Mouse (Mus musculus) gastrocnemius, adult 18-20 months (tissue): Measurements from ENCODE around the gene Sppl3. TPM values are rescaled to one million over a fixed set of nuclear protein-coding genes. Genes with fewer than 3 reads are reported as not detected.
"Not testable (repeated sequence)": the region's sequence is repeated elsewhere in the genome, so short reads cannot be mapped to it uniquely, and the experiment has no call there.

Source experiments
- DNase-seq: peaks from one replicate; pipeline ENCODE4 v3.0.0; 2021; ENCODE audit warnings: low spot score
- total RNA-seq, 2 experiments: library from RNA; stranded (reverse); gene quantifications; 2 replicates each; pipeline ENCODE4 v1.2.3; 2021

Gene Sppl3
- total RNA-seq, 2 experiments from 2014 or later = 17.7 to 20.4 TPM

- DNase-seq = peak; percentile 17
Measured at GRCm38 (mm10) chr5:115072143-115072542, 61.2 kb downstream of the Sppl3 start.

GRCm38 (mm10) chr5:115073306-115073705 lies 62.4 kb downstream of the Sppl3 start:
- DNase-seq = not testable (repeated sequence)

GRCm38 (mm10) chr5:115074749-115075148 lies 63.8 kb downstream of the Sppl3 start:
- no peak for DNase-seq

GRCm38 (mm10) chr5:115076144-115076901 lies 65.4 kb downstream of the Sppl3 start:
- peak; percentile 63 for DNase-seq

- no peak for DNase-seq
Measured at GRCm38 (mm10) chr5:115081636-115082035, 70.7 kb downstream of the Sppl3 start.

- no peak for DNase-seq
Measured at GRCm38 (mm10) chr5:115083492-115083891, 72.6 kb downstream of the Sppl3 start.

- no peak for DNase-seq
Measured at GRCm38 (mm10) chr5:115085675-115086074, 74.7 kb downstream of the Sppl3 start.

- no peak for DNase-seq
Measured at GRCm38 (mm10) chr5:115089592-115090268, 78.8 kb downstream of the Sppl3 start.

- no peak for DNase-seq
Measured at GRCm38 (mm10) chr5:115091015-115091414, 80.1 kb downstream of the Sppl3 start.

GRCm38 (mm10) chr5:115091776-115092175 lies 80.8 kb downstream of the Sppl3 start:
- DNase-seq = no peak

- DNase-seq = no peak
Measured at GRCm38 (mm10) chr5:115098195-115098594, 87.3 kb downstream of the Sppl3 start, which contains the start of gene Gm10401. Gene Gm10401 (minus strand): TSS chr5:115098295.

- no peak for DNase-seq
Measured at GRCm38 (mm10) chr5:115099530-115099929, 88.6 kb downstream of the Sppl3 start.

- no peak for DNase-seq
Measured at GRCm38 (mm10) chr5:115099991-115100390, 89.1 kb downstream of the Sppl3 start.

- no peak for DNase-seq
Measured at GRCm38 (mm10) chr5:115100473-115100872, 89.5 kb downstream of the Sppl3 start.

- DNase-seq = no peak
Measured at GRCm38 (mm10) chr5:115102231-115102630, 91.3 kb downstream of the Sppl3 start.

- not testable (repeated sequence) for DNase-seq
Measured at GRCm38 (mm10) chr5:115103253-115103652, 92.3 kb downstream of the Sppl3 start.

- no peak for DNase-seq
Measured at GRCm38 (mm10) chr5:115111156-115111555, 100.2 kb downstream of the Sppl3 start.

- no peak for DNase-seq
Measured at GRCm38 (mm10) chr5:115113244-115113643, 102.3 kb downstream of the Sppl3 start.

GRCm38 (mm10) chr5:115114501-115114900 lies 103.6 kb downstream of the Sppl3 start:
- no peak for DNase-seq

- no peak for DNase-seq
Measured at GRCm38 (mm10) chr5:115116426-115116825, 105.5 kb downstream of the Sppl3 start.

GRCm38 (mm10) chr5:115117467-115117866 lies 106.5 kb downstream of the Sppl3 start:
- no peak for DNase-seq

- DNase-seq = peak; percentile 82
Measured at GRCm38 (mm10) chr5:115118961-115119570, 108.1 kb downstream of the Sppl3 start, which contains the start of gene Acads. Gene Acads (minus strand): TSS chr5:115119346.
